Comparison of ENCODE assay signal across 21 mouse cellular contexts in the genomic region with DNA sequence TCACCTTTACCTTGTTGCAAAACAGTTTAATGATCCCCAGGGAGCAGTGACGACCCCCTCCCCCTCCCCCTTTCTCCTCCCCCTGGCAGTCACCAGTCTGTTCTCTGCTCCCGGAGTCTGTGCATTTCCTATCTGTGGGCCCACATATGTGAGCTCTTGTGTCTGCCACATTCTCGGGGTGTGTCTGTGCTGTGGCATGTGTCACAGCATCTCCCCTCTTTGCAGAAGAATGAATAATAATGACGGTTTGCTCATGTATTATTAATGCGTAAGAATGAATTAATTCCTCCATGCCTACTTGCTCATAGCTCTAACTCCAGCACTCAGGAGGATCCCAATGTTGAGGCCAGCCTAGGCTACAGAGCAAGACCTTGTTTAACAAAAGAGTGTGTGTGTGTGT.
"Had no signal": no experiment of that assay in that cellular context is flagged by ENCODE, and none has a peak within 500 bp of the region (broad histone marks: within the 10 kb centered on the region; RNA-seq: fewer than 3 reads in every experiment).

No protein-coding gene starts in this region.

- DNase-seq: kidney, adult 11 months; kidney, adult 8-10 months; kidney, postnatal 14 days; kidney, postnatal 4 days; layer of hippocampus, adult 9-11 months; liver; lung, adult 18-20 months; lung, postnatal 10 days; lung, postnatal 36 days; right cerebral cortex, postnatal 14 days; right cerebral cortex, postnatal 4 days; thymus, adult 18-20 months; thymus, postnatal 36 days had no signal

- H3K4me2 ChIP-seq: limb, embryonic 13.5 days; liver, embryonic 12.5 days; liver, embryonic 15.5 days; lung, embryonic 15.5 days; midbrain, embryonic 12.5 days had no signal

- H3K9ac ChIP-seq: limb, embryonic 13.5 days; liver, embryonic 12.5 days; liver, embryonic 15.5 days; lung, embryonic 15.5 days; midbrain, embryonic 12.5 days had no signal

- H3K4me1 ChIP-seq: liver, embryonic 12.5 days; liver, embryonic 15.5 days had no signal

- H3K4me3 ChIP-seq: layer of hippocampus, adult 2 months; limb, embryonic 10.5 days; limb, embryonic 13.5 days; liver, embryonic 12.5 days; liver, embryonic 15.5 days; lung, embryonic 15.5 days; megakaryocyte, embryonic 14.5 days; midbrain, embryonic 12.5 days had no signal

- H3K27ac ChIP-seq: layer of hippocampus, adult 2 months; limb, embryonic 10.5 days; limb, embryonic 13.5 days; liver, embryonic 12.5 days; liver, embryonic 15.5 days; lung, embryonic 15.5 days; midbrain, embryonic 12.5 days had no signal

- ATAC-seq: liver, embryonic 12.5 days had no signal

- H3K36me3 ChIP-seq: limb, embryonic 10.5 days; limb, embryonic 13.5 days; liver, embryonic 12.5 days; liver, embryonic 15.5 days; lung, embryonic 15.5 days; midbrain, embryonic 12.5 days had no signal

- H3K9me3 ChIP-seq: limb, embryonic 10.5 days; liver, embryonic 12.5 days; liver, embryonic 15.5 days; lung, embryonic 15.5 days; midbrain, embryonic 12.5 days had no signal

- H3K27me3 ChIP-seq: limb, embryonic 13.5 days; liver, embryonic 12.5 days; liver, embryonic 15.5 days; lung, embryonic 15.5 days; midbrain, embryonic 12.5 days had no signal
